Comparison of ENCODE assay signal across 11 mouse cellular contexts in genomic region chr5:144051268-144051667, GRCm38 (mm10). TPM values are rescaled to one million over a fixed set of nuclear protein-coding genes. Genes with fewer than 3 reads are reported as not detected.
DNase-seq lines count a peak whose midpoint lies in the region; ATAC-seq and TF ChIP-seq lines count a peak whose summit lies in the region.
"Had no signal": no experiment of that assay in that cellular context is flagged by ENCODE, and none has a peak within 500 bp of the region (broad histone marks: within the 10 kb centered on the region; RNA-seq: fewer than 3 reads in every experiment).

No protein-coding gene starts in this region.

- H3K27me3 ChIP-seq in hindbrain, postnatal 0 days (ENCODE audit: insufficient read depth, low read length), result no peaks in the 10 kb centered on the region
- H3K27me3 ChIP-seq in hindbrain, embryonic 11.5 days (ENCODE audit: control insufficient read depth, insufficient read depth, low read length), result no peaks in the 10 kb centered on the region
- H3K27me3 ChIP-seq in testis, adult 2 months (ENCODE audit: control insufficient read depth, insufficient read depth, low read length), result no peaks in the 10 kb centered on the region
- H3K27me3 ChIP-seq in intestine, embryonic 16.5 days (replicated peaks; ENCODE audit: control insufficient read depth, insufficient read depth, low read length), result no peaks in the 10 kb centered on the region

- no peak overlapping the region for H3K4me2 ChIP-seq in hindbrain, postnatal 0 days (ENCODE audit: low read depth, low read length)
- H3K4me2 ChIP-seq in hindbrain, embryonic 11.5 days (replicated peaks; ENCODE audit: low read depth, low read length), result no peak overlapping the region
- no peak overlapping the region for H3K4me2 ChIP-seq in intestine, embryonic 16.5 days (ENCODE audit: low read depth, low read length)
- H3K4me2 ChIP-seq: heart, embryonic 11.5 days had no signal

- no peak for TF ChIP-seq POLR2A in testis, adult 2 months (IDR thresholded peaks at IDR 0.05; ENCODE audit: control insufficient read depth, low read depth, low read length)

- no peaks in the 10 kb centered on the region for H3K9me3 ChIP-seq in hindbrain, postnatal 0 days (ENCODE audit: low read length)
- H3K9me3 ChIP-seq in hindbrain, embryonic 11.5 days (ENCODE audit: control insufficient read depth, low read length), result no peaks in the 10 kb centered on the region
- H3K9me3 ChIP-seq in intestine, embryonic 16.5 days (ENCODE audit: control insufficient read depth, low read length), result no peaks in the 10 kb centered on the region

- ATAC-seq in hindbrain, postnatal 0 days, result no peak
- ATAC-seq in hindbrain, embryonic 11.5 days (ENCODE audit: low FRiP score), result no peak
- no peak for ATAC-seq in intestine, embryonic 16.5 days

- no peak overlapping the region for H3K4me3 ChIP-seq in hindbrain, postnatal 0 days (ENCODE audit: low read length)
- no peak overlapping the region for H3K4me3 ChIP-seq in hindbrain, embryonic 11.5 days (ENCODE audit: low read depth, low read length)
- no peak overlapping the region for H3K4me3 ChIP-seq in testis, adult 2 months (ENCODE audit: control insufficient read depth, low read depth, low read length)
- no peak overlapping the region for H3K4me3 ChIP-seq in intestine, embryonic 16.5 days (ENCODE audit: low read length)

- no peak for DNase-seq in hindbrain, postnatal 0 days (ENCODE audit: low spot score)
- DNase-seq in hindbrain, embryonic 11.5 days (ENCODE audit: low spot score), result no peak
- no peak for DNase-seq in testis, postnatal 14 days (ENCODE audit: low spot score)
- peak; percentile 47 for DNase-seq in induced T-regulatory cell, adult 2 months (ENCODE audit: low read depth)
- no peak for DNase-seq in neural tube, embryonic 10.5 days (ENCODE audit: extremely low spot score, low spot score)
- no peak for DNase-seq in layer of hippocampus, postnatal 25 days (ENCODE audit: extremely low spot score in 1 of 2, low spot score in 1 of 2)
- DNase-seq: cerebellum, adult 9-11 months had no signal

- peak; percentile 37 for TF ChIP-seq CTCF in hindbrain, postnatal 0 days (IDR thresholded peaks at IDR 0.05; ENCODE audit: low read depth)
- peak; percentile 50; the same call in 1 of the 2 replicates for TF ChIP-seq CTCF in testis, adult 2 months (IDR thresholded peaks at IDR 0.05; ENCODE audit: control insufficient read depth, insufficient read depth, insufficient replicate concordance, low read depth, low read length)

- no peaks in the 10 kb centered on the region for H3K4me1 ChIP-seq in hindbrain, postnatal 0 days (ENCODE audit: insufficient read depth, low read length)
- H3K4me1 ChIP-seq in hindbrain, embryonic 11.5 days (replicated peaks; ENCODE audit: control insufficient read depth, insufficient read depth, low read length), result no peaks in the 10 kb centered on the region
- no peaks in the 10 kb centered on the region for H3K4me1 ChIP-seq in testis, adult 2 months (ENCODE audit: control insufficient read depth, insufficient read depth, low read length)
- no peaks in the 10 kb centered on the region for H3K4me1 ChIP-seq in intestine, embryonic 16.5 days (ENCODE audit: control insufficient read depth, insufficient read depth, low read length)

- H3K27ac ChIP-seq in hindbrain, postnatal 0 days, result no peak overlapping the region
- no peak overlapping the region for H3K27ac ChIP-seq in hindbrain, embryonic 11.5 days (ENCODE audit: low read depth, low read length)
- no peak overlapping the region for H3K27ac ChIP-seq in testis, adult 2 months (ENCODE audit: control insufficient read depth, insufficient read depth, low read depth, low read length)
- H3K27ac ChIP-seq in intestine, embryonic 16.5 days (ENCODE audit: low read length), result no peak overlapping the region

- H3K9ac ChIP-seq in hindbrain, postnatal 0 days (replicated peaks; ENCODE audit: low read length), result no peak overlapping the region
- no peak overlapping the region for H3K9ac ChIP-seq in hindbrain, embryonic 11.5 days (ENCODE audit: low read depth, low read length)
- H3K9ac ChIP-seq in intestine, embryonic 16.5 days (ENCODE audit: low read depth, low read length), result no peak overlapping the region

- no peaks in the 10 kb centered on the region for H3K36me3 ChIP-seq in hindbrain, postnatal 0 days (ENCODE audit: insufficient read depth, low read length)
- H3K36me3 ChIP-seq in hindbrain, embryonic 11.5 days (ENCODE audit: control insufficient read depth, insufficient read depth, low read length), result no peaks in the 10 kb centered on the region
- H3K36me3 ChIP-seq in testis, adult 2 months (ENCODE audit: control insufficient read depth, insufficient read depth, low read length), result no peaks in the 10 kb centered on the region
- H3K36me3 ChIP-seq in intestine, embryonic 16.5 days (ENCODE audit: control insufficient read depth, insufficient read depth, low read length), result no peaks in the 10 kb centered on the region

RNA-seq across cellular contexts. Expression of gene Ocm, which starts 24.8 kb away (rescaled TPM):
- total RNA-seq in hindbrain, postnatal 0 days (2014; rRNA removed), result not detected in 2 replicates
- 0.39 and 0.54 TPM in 2 replicates for polyA plus RNA-seq in hindbrain, postnatal 0 days (2015; fragmentation: Nextera tagmentation; extraction: Ambion mirVana)
- polyA plus RNA-seq in hindbrain, embryonic 11.5 days (2014; fragmentation: Nextera tagmentation; extraction: Ambion mirVana), result 0.46 TPM in 1 of 2 replicates, not detected in the other
- not detected in 2 replicates for polyA plus RNA-seq in testis, adult 2 months (2012; rRNA removed)
- not detected for total RNA-seq in layer of hippocampus, postnatal 25 days (2021)
- polyA plus RNA-seq in intestine, embryonic 16.5 days (2015; fragmentation: Nextera tagmentation; extraction: Ambion mirVana), result not detected in 2 replicates
- polyA plus RNA-seq: heart, embryonic 11.5 days; liver, embryonic 16.5 days had no signal

RNA-seq across cellular contexts. Expression of gene Ccz1, which starts 36.6 kb away (rescaled TPM):
- 38.7 and 52.0 TPM in 2 replicates for total RNA-seq in hindbrain, postnatal 0 days (2014; rRNA removed)
- 71.2 and 74.8 TPM in 2 replicates for polyA plus RNA-seq in hindbrain, postnatal 0 days (2015; fragmentation: Nextera tagmentation; extraction: Ambion mirVana)
- polyA plus RNA-seq in hindbrain, embryonic 11.5 days (2014; fragmentation: Nextera tagmentation; extraction: Ambion mirVana), result 118 and 121 TPM in 2 replicates
- polyA plus RNA-seq in testis, adult 2 months (2012; rRNA removed), result 25.7 and 31.1 TPM in 2 replicates
- total RNA-seq in layer of hippocampus, postnatal 25 days (2021), result 10 to 100 TPM; 35.2 to 38.2 TPM
- polyA plus RNA-seq in intestine, embryonic 16.5 days (2015; fragmentation: Nextera tagmentation; extraction: Ambion mirVana), result 74.2 and 76.7 TPM in 2 replicates

RNA-seq across cellular contexts. Expression of gene Lmtk2, which starts 49.0 kb away (rescaled TPM):
- total RNA-seq in hindbrain, postnatal 0 days (2014; rRNA removed), result 58.8 and 73.7 TPM in 2 replicates
- 6.5 and 7.1 TPM in 2 replicates for polyA plus RNA-seq in hindbrain, postnatal 0 days (2015; fragmentation: Nextera tagmentation; extraction: Ambion mirVana)
- polyA plus RNA-seq in hindbrain, embryonic 11.5 days (2014; fragmentation: Nextera tagmentation; extraction: Ambion mirVana), result 5.6 and 5.8 TPM in 2 replicates
- 10.4 and 11.3 TPM in 2 replicates for polyA plus RNA-seq in testis, adult 2 months (2012; rRNA removed)
- 10 to 100 TPM; 92.3 to 94.2 TPM for total RNA-seq in layer of hippocampus, postnatal 25 days (2021)
- polyA plus RNA-seq in intestine, embryonic 16.5 days (2015; fragmentation: Nextera tagmentation; extraction: Ambion mirVana), result 4.8 and 5.4 TPM in 2 replicates
